17 mouse cellular contexts compared by ENCODE assay signal in genomic region chr6:32126914-32127313, GRCm38 (mm10).
"Had no signal": no experiment of that assay in that cellular context is flagged by ENCODE, and none has a peak within 500 bp of the region (broad histone marks: within the 10 kb centered on the region; RNA-seq: fewer than 3 reads in every experiment).

No protein-coding gene starts in this region.

- H3K27me3 ChIP-seq: kidney, embryonic 15.5 days; liver, embryonic 12.5 days; liver, embryonic 15.5 days; midbrain, embryonic 12.5 days; midbrain, embryonic 15.5 days; neural tube, embryonic 12.5 days had no signal

- H3K27ac ChIP-seq: kidney, embryonic 15.5 days; liver, embryonic 12.5 days; liver, embryonic 15.5 days; macrophage; midbrain, embryonic 12.5 days; midbrain, embryonic 15.5 days; neural tube, embryonic 12.5 days; stomach, postnatal 0 days had no signal

- H3K4me3 ChIP-seq: kidney, embryonic 15.5 days; liver, embryonic 12.5 days; liver, embryonic 15.5 days; midbrain, embryonic 12.5 days; midbrain, embryonic 15.5 days; neural tube, embryonic 12.5 days had no signal

- H3K9ac ChIP-seq: kidney, embryonic 15.5 days; liver, embryonic 12.5 days; liver, embryonic 15.5 days; midbrain, embryonic 12.5 days; midbrain, embryonic 15.5 days; neural tube, embryonic 12.5 days had no signal

- H3K36me3 ChIP-seq: kidney, embryonic 15.5 days; liver, embryonic 12.5 days; liver, embryonic 15.5 days; midbrain, embryonic 12.5 days; midbrain, embryonic 15.5 days; neural tube, embryonic 12.5 days had no signal

- H3K9me3 ChIP-seq: kidney, embryonic 15.5 days; liver, embryonic 12.5 days; liver, embryonic 15.5 days; midbrain, embryonic 12.5 days; midbrain, embryonic 15.5 days; neural tube, embryonic 12.5 days had no signal

- ATAC-seq: liver, embryonic 12.5 days; midbrain, embryonic 15.5 days had no signal

- DNase-seq: kidney, adult 11 months; kidney, adult 8-10 months; kidney, postnatal 10 days; kidney, postnatal 36 days; liver; lung, adult 18-20 months; thymus, adult 2 months; thymus, postnatal 14 days; thymus, postnatal 4 days had no signal

- H3K4me1 ChIP-seq: kidney, embryonic 15.5 days; liver, embryonic 12.5 days; liver, embryonic 15.5 days; midbrain, embryonic 12.5 days; midbrain, embryonic 15.5 days; neural tube, embryonic 12.5 days had no signal

- H3K4me2 ChIP-seq: kidney, embryonic 15.5 days; liver, embryonic 12.5 days; liver, embryonic 15.5 days; midbrain, embryonic 12.5 days; midbrain, embryonic 15.5 days; neural tube, embryonic 12.5 days had no signal
